Comparison of ENCODE assay signal across 22 mouse cellular contexts in the genomic region with DNA sequence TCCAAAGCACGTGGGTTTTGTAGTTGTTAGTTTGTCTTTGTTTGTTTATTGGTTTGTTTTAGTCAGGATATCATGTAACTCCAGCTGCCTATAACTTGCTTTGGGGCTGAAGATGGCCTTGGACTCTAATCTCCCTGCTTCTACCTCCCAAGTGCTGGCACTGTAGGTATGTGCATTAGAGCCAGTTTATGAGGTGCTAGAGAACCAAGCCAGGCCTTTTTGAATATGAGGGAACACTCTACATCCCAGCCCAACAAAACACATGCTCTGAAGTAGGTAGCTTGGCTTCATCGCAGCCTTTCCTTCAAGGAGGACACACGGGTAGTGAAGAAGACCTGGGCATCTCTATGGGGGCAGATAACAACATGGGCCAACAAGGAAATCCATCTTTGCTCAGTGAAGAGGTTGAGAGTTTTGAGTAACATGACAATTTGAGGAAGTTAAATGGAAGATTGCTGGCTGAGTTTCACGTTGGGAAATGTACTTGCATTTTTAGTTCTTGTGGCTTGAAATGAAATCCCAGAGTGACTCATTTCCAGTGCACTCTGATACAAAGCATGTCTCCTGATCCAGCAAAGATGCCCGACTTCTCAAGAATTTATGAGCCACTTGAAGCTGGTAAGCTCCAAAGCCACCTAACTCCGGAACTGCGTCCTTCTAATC. TPM values are rescaled to one million over a fixed set of nuclear protein-coding genes. Genes with fewer than 3 reads are reported as not detected.
DNase-seq lines count a peak whose midpoint lies in the region; ATAC-seq and TF ChIP-seq lines count a peak whose summit lies in the region.
"Had no signal": no experiment of that assay in that cellular context is flagged by ENCODE, and none has a peak within 500 bp of the region (broad histone marks: within the 10 kb centered on the region; RNA-seq: fewer than 3 reads in every experiment).

No protein-coding gene starts in this region.

- no peak overlapping the region for H3ac ChIP-seq in myocyte (ENCODE audit: control insufficient read depth, insufficient read length)

- no peaks in the 10 kb centered on the region for H3K36me3 ChIP-seq in lung, postnatal 0 days (ENCODE audit: insufficient read depth, low read length)
- H3K36me3 ChIP-seq in limb, embryonic 13.5 days, result no peaks in the 10 kb centered on the region
- H3K36me3 ChIP-seq in myocyte (ENCODE audit: control insufficient read depth, insufficient read depth), result no peaks in the 10 kb centered on the region
- H3K36me3 ChIP-seq in forebrain, embryonic 14.5 days (ENCODE audit: control insufficient read depth, insufficient read depth, low read length), result no peaks in the 10 kb centered on the region
- H3K36me3 ChIP-seq: embryonic facial prominence, embryonic 12.5 days; heart, embryonic 13.5 days; liver, embryonic 13.5 days had no signal

- ATAC-seq in lung, postnatal 0 days, result no peak
- ATAC-seq in limb, embryonic 13.5 days (ENCODE audit: low FRiP score, low read depth), result peak; percentile 80; the same call in 1 of the 2 replicates
- ATAC-seq in forebrain, embryonic 14.5 days, result no peak
- ATAC-seq: CD4-positive, CD25-positive, alpha-beta regulatory T cell, adult 4 months; hindbrain, postnatal 0 days had no signal

- H3K27ac ChIP-seq in lung, postnatal 0 days (ENCODE audit: low read length), result no peak overlapping the region
- peak overlapping the region; percentile 42; the same call in 1 of the 2 replicates for H3K27ac ChIP-seq in bone marrow, adult 2 months (ENCODE audit: control insufficient read depth, insufficient read depth, low read depth, low read length, poor library complexity)
- H3K27ac ChIP-seq in limb, embryonic 13.5 days, result no peak overlapping the region; the same call in 1 of the 2 replicates
- H3K27ac ChIP-seq in forebrain, embryonic 14.5 days (ENCODE audit: low read depth, low read length), result no peak overlapping the region
- H3K27ac ChIP-seq: embryonic facial prominence, embryonic 12.5 days; heart, embryonic 13.5 days; hindbrain, postnatal 0 days; liver, embryonic 13.5 days had no signal

- no peak for TF ChIP-seq POLR2A in bone marrow, adult 2 months (IDR thresholded peaks at IDR 0.05; ENCODE audit: borderline replicate concordance, control insufficient read depth, low read depth, low read length)
- TF ChIP-seq POLR2A in myocyte (IDR thresholded peaks at IDR 0.05; ENCODE audit: insufficient read length, low read depth), result no peak

- 73% methylated on average over 7 of the region's 7 CpGs for WGBS in lung, postnatal 0 days
- 45% methylated on average over 7 of the region's 7 CpGs for WGBS in bone marrow, adult 2 months
- WGBS in limb, embryonic 13.5 days, result 52% methylated on average over 7 of the region's 7 CpGs
- 90% methylated on average over 7 of the region's 7 CpGs for WGBS in forebrain, embryonic 14.5 days

- no peak for TF ChIP-seq EP300 in lung, postnatal 0 days (IDR thresholded peaks at IDR 0.05)

- no peaks in the 10 kb centered on the region for H3K27me3 ChIP-seq in lung, postnatal 0 days (replicated peaks; ENCODE audit: insufficient read depth, low read length)
- no peaks in the 10 kb centered on the region for H3K27me3 ChIP-seq in limb, embryonic 13.5 days
- H3K27me3 ChIP-seq in myocyte (ENCODE audit: control insufficient read depth, insufficient read depth, insufficient read length), result no peaks in the 10 kb centered on the region
- no peaks in the 10 kb centered on the region for H3K27me3 ChIP-seq in forebrain, embryonic 14.5 days (replicated peaks; ENCODE audit: control insufficient read depth, insufficient read depth, low read length)
- H3K27me3 ChIP-seq: embryonic facial prominence, embryonic 12.5 days; heart, embryonic 13.5 days had no signal

- TF ChIP-seq CTCF in lung, postnatal 0 days (IDR thresholded peaks at IDR 0.05), result no peak
- no peak for TF ChIP-seq CTCF in bone marrow, adult 2 months (IDR thresholded peaks at IDR 0.05; ENCODE audit: control insufficient read depth, insufficient read depth, low read length)

- H3K79me2 ChIP-seq in myocyte (ENCODE audit: control insufficient read depth, insufficient read depth), result peaks cover 7% of the 10 kb centered on the region

- DNase-seq in lung, postnatal 0 days (ENCODE audit: low spot score), result peak; percentile 40
- no peak for DNase-seq in lung, postnatal 25 days (ENCODE audit: low spot score)
- no peak for DNase-seq in heart, adult 8-10 months (ENCODE audit: low spot score)
- DNase-seq in frontal cortex, postnatal 25 days (ENCODE audit: low spot score in 2 of 2), result no peak
- no peak for DNase-seq in forebrain, embryonic 14.5 days (ENCODE audit: low spot score)
- DNase-seq: adrenal gland, adult 8-10 months; cerebellum, adult 18-20 months; gastrocnemius, postnatal 36 days; heart, postnatal 4 days; kidney, adult 8-10 months; liver, embryonic 13.5 days; retina, postnatal 1 day; spleen, adult 18-20 months; thymus, adult 2 months had no signal

- H3K4me2 ChIP-seq in lung, postnatal 0 days (replicated peaks; ENCODE audit: low read depth, low read length), result no peak overlapping the region
- no peak overlapping the region; the same call in 1 of the 2 replicates for H3K4me2 ChIP-seq in limb, embryonic 13.5 days (replicated peaks)
- H3K4me2 ChIP-seq in myocyte (ENCODE audit: low read depth), result peak overlapping the region; percentile 59
- H3K4me2 ChIP-seq in forebrain, embryonic 14.5 days (ENCODE audit: low read length), result no peak overlapping the region
- H3K4me2 ChIP-seq: embryonic facial prominence, embryonic 12.5 days; heart, embryonic 13.5 days; liver, embryonic 13.5 days; midbrain, embryonic 11.5 days had no signal

- no peaks in the 10 kb centered on the region for H3K9me3 ChIP-seq in lung, postnatal 0 days (ENCODE audit: low read length)
- no peaks in the 10 kb centered on the region for H3K9me3 ChIP-seq in limb, embryonic 13.5 days
- no peaks in the 10 kb centered on the region for H3K9me3 ChIP-seq in forebrain, embryonic 14.5 days (replicated peaks; ENCODE audit: control insufficient read depth, low read length)
- H3K9me3 ChIP-seq: embryonic facial prominence, embryonic 12.5 days; heart, embryonic 13.5 days; liver, embryonic 13.5 days had no signal

- H3K4me1 ChIP-seq in lung, postnatal 0 days (ENCODE audit: insufficient read depth, low read depth, low read length), result no peaks in the 10 kb centered on the region; the same call in 1 of the 2 replicates
- H3K4me1 ChIP-seq in bone marrow, adult 2 months (ENCODE audit: control insufficient read depth, insufficient read depth, low read length), result peaks cover 1% of the 10 kb centered on the region
- peaks cover 27% of the 10 kb centered on the region for H3K4me1 ChIP-seq in limb, embryonic 13.5 days
- peaks cover 7% of the 10 kb centered on the region for H3K4me1 ChIP-seq in forebrain, embryonic 14.5 days (ENCODE audit: control insufficient read depth, insufficient read depth, low read length)

- H3K9ac ChIP-seq in lung, postnatal 0 days (replicated peaks; ENCODE audit: low read depth), result no peak overlapping the region
- no peak overlapping the region for H3K9ac ChIP-seq in limb, embryonic 13.5 days
- no peak overlapping the region for H3K9ac ChIP-seq in forebrain, embryonic 14.5 days (ENCODE audit: low read length)
- H3K9ac ChIP-seq: embryonic facial prominence, embryonic 12.5 days; heart, embryonic 13.5 days; liver, embryonic 13.5 days had no signal

- H3K4me3 ChIP-seq in lung, postnatal 0 days (ENCODE audit: low read depth, low read length), result no peak overlapping the region
- no peak overlapping the region for H3K4me3 ChIP-seq in bone marrow, adult 2 months (replicated peaks; ENCODE audit: control insufficient read depth, low read depth, low read length)
- H3K4me3 ChIP-seq in limb, embryonic 13.5 days, result no peak overlapping the region
- no peak overlapping the region for H3K4me3 ChIP-seq in myocyte
- H3K4me3 ChIP-seq in forebrain, embryonic 14.5 days (ENCODE audit: low read depth, low read length), result no peak overlapping the region
- H3K4me3 ChIP-seq: embryonic facial prominence, embryonic 12.5 days; heart, embryonic 13.5 days; liver, embryonic 13.5 days had no signal

TF ChIP-seq in myocyte, 11 proteins besides CTCF, POLR2A, EP300 and RAD21:
- TF ChIP-seq TCF3 (IDR thresholded peaks at IDR 0.05; ENCODE audit: insufficient read length, low read depth) (no peak), SRF (IDR thresholded peaks at IDR 0.05; ENCODE audit: control insufficient read depth, insufficient read length, low read depth) (no peak), USF1 (IDR thresholded peaks at IDR 0.05; ENCODE audit: low read depth) (no peak), CEBPB (IDR thresholded peaks at IDR 0.05; ENCODE audit: insufficient read depth, poor library complexity, severe bottlenecking) (no peak), MYOG (IDR thresholded peaks at IDR 0.05; ENCODE audit: control insufficient read depth in 1 of 3, insufficient read depth in 1 of 3, insufficient read length in 2 of 3, low read depth in 2 of 3) (no peak), TCF12 (IDR thresholded peaks at IDR 0.05; ENCODE audit: insufficient read depth, poor library complexity, severe bottlenecking) (no peak), MAX (IDR thresholded peaks at IDR 0.05; ENCODE audit: low read depth) (no peak), REST (IDR thresholded peaks at IDR 0.05; ENCODE audit: insufficient read depth, insufficient read length) (no peak), MYOD1 (IDR thresholded peaks at IDR 0.05; ENCODE audit: control insufficient read depth in 1 of 3, insufficient read length in 2 of 3, low read depth in 2 of 3) (no peak), E2F4 (IDR thresholded peaks at IDR 0.05; ENCODE audit: insufficient read depth) (no peak), POLR2AphosphoS2 (IDR thresholded peaks at IDR 0.05; ENCODE audit: insufficient read length, low read depth) (no peak)

RNA-seq across cellular contexts. Expression of gene Il6st, which starts 20.9 kb away (rescaled TPM):
- 30.4 and 33.7 TPM in 2 replicates for polyA plus RNA-seq in lung, postnatal 0 days (2015; fragmentation: Nextera tagmentation; extraction: Ambion mirVana)
- polyA plus RNA-seq in bone marrow, adult 2 months (2011; ENCODE audit: insufficient read depth, insufficient read length, low replicate concordance, missing spikeins), result 13.9 and 29.0 TPM in 2 replicates
- 31.8 and 41.1 TPM in 2 replicates for polyA plus RNA-seq in limb, embryonic 13.5 days (2015; fragmentation: Nextera tagmentation; extraction: Ambion mirVana)
- polyA plus RNA-seq in myocyte (2012; fragmentation: generic; extraction: Trizol), result 50.6 TPM
- total RNA-seq in heart, adult 8-10 months (2022), result 100 to 1,000 TPM; 217 to 273 (median 230) TPM
- polyA plus RNA-seq in forebrain, embryonic 14.5 days (2014; fragmentation: Nextera tagmentation; extraction: Ambion mirVana), result 9.8 and 12.6 TPM in 2 replicates
